Mouse (Mus musculus) heart, embryonic 12.5 days (tissue): ENCODE measurements around the gene Aox3. TPM values are rescaled to one million over a fixed set of nuclear protein-coding genes. Genes with fewer than 3 reads are reported as not detected.
A peak's percentile ranks its signal among the peaks of the same experiment; 100 is the strongest.

Experiments used
- ATAC-seq: fragments of 200-750 bp; cut with Nextera tagmentation; 2 replicates; pipeline ENCODE4 v1.8.0; 2017; ENCODE audit warnings: moderate TSS enrichment, moderate library complexity; ENCODE audit not compliant: insufficient number of reproducible peaks, low FRiP score
- H3K27ac ChIP-seq: fragments of 300-500 bp; sonication (generic); 2 replicates; pipeline ENCODE4 v1.5.1; 2016; ENCODE audit warnings: mild to moderate bottlenecking, moderate library complexity; ENCODE audit not compliant: poor library complexity, severe bottlenecking
- H3K27me3 ChIP-seq: fragments of 300-500 bp; sonication (generic); replicated peaks from 2 replicates; pipeline ENCODE4 v1.6.1; 2016; ENCODE audit warnings: mild to moderate bottlenecking, moderate library complexity
- H3K36me3 ChIP-seq: fragments of 300-500 bp; sonication (generic); 2 replicates; pipeline ENCODE4 v1.6.1; 2016; ENCODE audit warnings: mild to moderate bottlenecking, moderate library complexity
- H3K4me1 ChIP-seq: fragments of 300-500 bp; sonication (generic); replicated peaks from 2 replicates; pipeline ENCODE4 v1.6.1; 2016; ENCODE audit warnings: mild to moderate bottlenecking
- H3K4me2 ChIP-seq: fragments of 300-500 bp; sonication (generic); 2 replicates; pipeline ENCODE4 v1.6.1; 2016; ENCODE audit warnings: mild to moderate bottlenecking, moderate library complexity
- H3K4me3 ChIP-seq: fragments of 300-500 bp; sonication (generic); 2 replicates; pipeline ENCODE4 v1.5.1; 2016; ENCODE audit warnings: mild to moderate bottlenecking
- H3K9ac ChIP-seq: fragments of 300-500 bp; sonication (generic); 2 replicates; pipeline ENCODE4 v1.6.1; 2016; ENCODE audit warnings: mild to moderate bottlenecking, moderate library complexity
- H3K9me3 ChIP-seq: fragments of 300-500 bp; sonication (generic); replicated peaks from 2 replicates; pipeline ENCODE4 v1.6.1; 2016; ENCODE audit warnings: mild to moderate bottlenecking, moderate library complexity
- WGBS: fragments of 180-500 bp; shearing (Covaris S2); methylation state at CpG from one replicate; pipeline ENCODE4 v1.1.7; 2016; 5-methylcytosine and 5-hydroxymethylcytosine counted together
- polyA plus RNA-seq: library from polyadenylated mRNA; unstranded; fragments of >200 nt; fragmentation: Nextera tagmentation; extraction: Ambion mirVana; gene quantifications from 2 replicates; pipeline ENCODE4 v1.2.1, GENCODE M21; 2016

The Aox3 gene
- polyA plus RNA-seq, 1 experiment from 2014 or later, result not detected

DNA sequence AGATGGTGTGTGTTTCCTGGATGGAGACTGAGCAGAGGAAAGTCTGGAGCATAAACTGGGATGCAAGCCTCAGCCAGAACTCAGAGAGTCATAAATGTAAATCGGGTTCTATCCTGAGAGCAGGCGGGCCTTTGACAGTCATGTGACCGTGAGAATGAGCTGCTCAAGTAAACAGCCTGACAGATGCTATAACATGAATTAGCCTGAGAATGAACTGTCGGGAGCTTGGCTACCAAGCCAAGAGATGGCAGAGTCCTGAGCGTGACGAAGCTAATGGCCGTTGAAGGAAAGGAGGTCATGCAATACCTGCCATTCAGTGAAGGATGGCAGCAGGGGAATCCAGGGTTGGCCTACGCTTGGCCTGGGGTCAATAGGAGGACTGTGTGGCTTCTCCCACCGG lies 84.1 kb downstream of the Aox3 start:
- ATAC-seq, result no peak
- Histone ChIP-seq H3K4me2 (no peak overlapping the region), H3K27ac (no peak overlapping the region)

DNA sequence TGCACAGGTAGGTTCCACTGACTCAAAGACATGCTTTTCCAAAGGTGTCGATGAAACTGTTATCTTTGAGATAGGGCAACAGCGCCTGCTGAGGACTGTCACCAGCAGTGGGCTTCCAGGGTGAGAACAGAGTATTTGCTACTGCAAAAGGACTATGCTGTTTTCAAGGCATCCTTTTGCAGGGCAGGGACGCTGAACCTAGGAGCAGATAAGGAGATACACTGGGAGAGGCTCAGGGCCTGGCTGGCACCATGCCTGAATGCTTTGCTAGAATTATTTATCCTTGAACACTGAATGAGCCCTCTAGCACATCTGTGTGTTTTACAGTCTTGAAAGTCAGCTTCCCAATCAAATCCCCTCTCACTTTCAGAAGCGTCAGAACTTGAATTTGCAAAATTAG lies 85.5 kb downstream of the Aox3 start:
- WGBS, result 22% methylated on average over 4 of the region's 4 CpGs
- ATAC-seq, result no peak
- Histone ChIP-seq H3K36me3 (no peaks in the 10 kb centered on the region), H3K27me3 (0 out of 2 replicates have a peak, but pooled peaks cover 3% of the 10 kb centered on the region), H3K9me3 (no peaks in the 10 kb centered on the region), H3K27ac (no peak overlapping the region), H3K4me1 (peaks cover 11% of the 10 kb centered on the region; the same call in 1 of the 2 replicates), H3K4me3 (no peak overlapping the region), H3K4me2 (no peak overlapping the region), H3K9ac (no peak overlapping the region)

More for the DNA sequence above, 84.1 kb downstream of the Aox3 start:
- Histone ChIP-seq H3K4me1 (peaks cover 11% of the 10 kb centered on the region; the same call in 1 of the 2 replicates), H3K9me3 (no peaks in the 10 kb centered on the region), H3K36me3 (no peaks in the 10 kb centered on the region), H3K9ac (no peak overlapping the region), H3K27me3 (0 out of 2 replicates have a peak, but pooled peaks cover 3% of the 10 kb centered on the region), H3K4me3 (no peak overlapping the region)
- 80% methylated on average over 9 of the region's 9 CpGs for WGBS

DNA sequence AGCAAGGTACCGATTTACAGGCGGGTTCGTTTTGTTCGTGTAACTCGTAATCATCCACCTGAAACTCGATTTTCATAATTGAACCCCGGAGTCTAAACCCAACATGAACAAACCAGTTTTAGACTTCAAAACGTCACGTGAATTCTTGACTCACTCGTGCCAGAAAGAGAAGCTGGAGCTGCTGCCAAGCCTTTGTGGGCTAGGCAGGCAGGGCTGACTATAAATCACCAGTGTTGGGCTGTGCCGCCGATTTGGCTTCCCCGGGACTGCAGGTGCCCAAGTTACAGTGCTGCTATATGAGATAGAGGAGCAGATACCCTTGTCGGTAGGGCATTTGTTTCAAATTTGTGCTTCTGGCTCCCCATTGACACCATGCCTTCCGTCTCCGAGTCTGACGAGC lies 97.3 kb downstream of the Aox3 start, which contains the start of gene Aox4:
Gene Aox4 (plus strand): TSS at position 195 of the 400 bp plus-strand sequence.
- no peak for ATAC-seq
- Histone ChIP-seq H3K27me3 (peaks cover 21% of the 10 kb centered on the region), H3K4me2 (no peak within 1 kb of the TSS), H3K9me3 (peaks cover 4% of the 10 kb centered on the region), H3K9ac (no peak within 1 kb of the TSS), H3K27ac (no peak within 1 kb of the TSS), H3K4me3 (no peak within 1 kb of the TSS), H3K36me3 (no peaks in the 10 kb centered on the region), H3K4me1 (peaks cover 12% of the 10 kb centered on the region)
- WGBS, result 82% methylated on average over 17 of the region's 17 CpGs

DNA sequence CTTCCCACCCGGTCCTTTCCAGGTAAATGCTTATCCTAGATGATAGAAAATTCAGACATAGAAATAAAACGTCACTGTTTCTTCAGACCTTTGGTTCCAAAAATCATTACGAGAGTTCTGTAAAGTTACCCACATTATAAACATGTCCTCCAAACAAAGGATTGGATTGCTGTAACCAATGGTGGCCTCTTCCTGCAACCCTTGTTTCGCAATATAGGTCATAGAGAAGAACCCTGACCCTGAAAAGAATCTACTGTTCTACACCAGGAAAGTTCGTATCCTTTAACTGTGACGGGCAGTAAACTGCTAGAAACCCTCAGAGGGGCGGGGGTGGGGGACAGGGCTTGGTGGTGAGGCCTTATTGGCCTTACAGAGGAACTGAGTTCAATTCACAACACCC lies 99.9 kb downstream of the Aox3 start:
- no peak overlapping the region for H3K9ac ChIP-seq
- 84% methylated on average over 7 of the region's 7 CpGs for whole genome bisulfite sequencing
- H3K4me3 ChIP-seq, result no peak overlapping the region
- H3K4me2 ChIP-seq, result no peak overlapping the region
- peaks cover 21% of the 10 kb centered on the region for H3K27me3 ChIP-seq
- H3K4me1 ChIP-seq, result peaks cover 12% of the 10 kb centered on the region
- no peaks in the 10 kb centered on the region for H3K36me3 ChIP-seq
- ATAC-seq, result no peak
- H3K9me3 ChIP-seq, result peaks cover 7% of the 10 kb centered on the region
- H3K27ac ChIP-seq, result no peak overlapping the region

DNA sequence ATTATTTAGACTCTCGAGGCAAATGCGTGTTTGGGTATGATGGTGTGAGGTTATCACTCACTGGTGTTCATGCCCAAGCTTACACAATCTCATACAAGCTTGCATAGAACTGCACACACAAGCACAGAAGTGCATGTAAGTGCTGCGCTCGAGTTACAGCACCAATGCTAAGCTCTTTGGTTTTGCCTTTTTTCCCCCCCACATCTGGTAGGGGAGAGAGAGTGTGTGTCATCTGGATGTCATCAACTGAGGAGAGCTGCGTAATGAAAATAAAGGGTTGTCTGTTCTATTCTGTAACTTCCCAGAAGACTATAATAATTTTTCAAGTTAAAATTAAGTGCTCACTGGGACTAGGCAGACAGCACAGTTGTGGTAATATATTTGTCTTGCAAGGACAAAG lies 100.9 kb downstream of the Aox3 start:
- H3K4me2 ChIP-seq, result no peak overlapping the region
- H3K4me1 ChIP-seq, result peaks cover 12% of the 10 kb centered on the region
- H3K9ac ChIP-seq, result no peak overlapping the region
- H3K36me3 ChIP-seq, result no peaks in the 10 kb centered on the region
- H3K27me3 ChIP-seq, result peaks cover 18% of the 10 kb centered on the region
- WGBS, result 67% methylated on average over 5 of the region's 5 CpGs
- no peak overlapping the region for H3K27ac ChIP-seq
- H3K4me3 ChIP-seq, result no peak overlapping the region
- no peak for ATAC-seq
- H3K9me3 ChIP-seq, result peaks cover 7% of the 10 kb centered on the region

DNA sequence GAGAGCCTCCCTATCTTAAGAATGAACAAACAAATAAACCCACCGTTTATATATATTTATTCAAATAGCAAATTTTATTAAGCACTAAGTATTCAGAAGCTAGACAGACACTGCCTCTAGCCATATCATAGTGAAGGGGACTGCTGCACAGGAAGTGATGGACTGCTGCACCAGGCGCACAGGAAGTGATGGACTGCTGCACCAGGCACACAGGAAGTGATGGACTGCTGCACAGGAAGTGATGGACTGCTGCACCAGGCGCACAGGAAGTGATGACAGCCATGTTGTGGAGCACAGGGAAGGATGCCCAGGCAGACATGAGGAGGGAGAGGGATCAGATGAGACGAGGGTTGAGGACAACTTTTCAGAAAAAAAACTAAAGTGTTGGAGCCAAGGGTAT lies 102.4 kb downstream of the Aox3 start:
- Histone ChIP-seq H3K27ac (no peak overlapping the region), H3K9ac (no peak overlapping the region), H3K36me3 (no peaks in the 10 kb centered on the region), H3K4me2 (no peak overlapping the region), H3K27me3 (peaks cover 15% of the 10 kb centered on the region; the same call in 1 of the 2 replicates), H3K4me3 (no peak overlapping the region), H3K9me3 (peaks cover 7% of the 10 kb centered on the region), H3K4me1 (peaks cover 13% of the 10 kb centered on the region)
- 80% methylated on average over 4 of the region's 4 CpGs for WGBS
- ATAC-seq, result no peak

DNA sequence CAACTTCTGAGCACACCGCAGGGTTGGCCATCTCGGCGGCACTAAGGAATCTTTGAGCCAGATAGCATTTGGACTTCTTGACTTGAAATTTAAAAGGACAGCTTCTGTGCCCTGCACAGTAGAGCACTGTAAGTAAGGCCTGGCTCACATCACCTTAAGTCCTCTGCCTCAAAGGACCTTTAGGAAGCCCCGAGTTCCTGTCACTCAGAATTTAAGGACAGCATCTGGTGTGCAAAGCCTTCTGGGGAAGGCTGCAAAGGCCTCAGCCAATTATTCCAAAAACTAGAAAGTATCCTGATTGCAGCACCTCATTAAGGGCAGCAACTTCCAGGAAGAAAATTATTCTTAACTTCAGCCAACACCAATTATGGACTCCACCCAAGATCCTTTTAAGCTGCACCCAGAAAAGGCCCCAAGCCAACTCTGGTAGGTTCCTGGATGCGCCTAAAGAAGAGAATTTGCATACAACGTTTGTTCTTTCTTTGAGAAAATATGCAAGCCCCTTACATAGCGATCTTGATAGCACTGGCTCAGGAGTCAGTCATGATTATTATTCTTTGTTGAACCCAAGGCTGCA lies 103.1 kb downstream of the Aox3 start:
- Histone ChIP-seq H3K9me3 (peaks cover 7% of the 10 kb centered on the region), H3K36me3 (no peaks in the 10 kb centered on the region), H3K27me3 (0 out of 2 replicates have a peak, but pooled peaks cover 8% of the 10 kb centered on the region), H3K4me1 (peaks cover 19% of the 10 kb centered on the region), H3K4me3 (no peak overlapping the region), H3K4me2 (no peak overlapping the region), H3K9ac (no peak overlapping the region), H3K27ac (no peak overlapping the region)
- 82% methylated on average over 7 of the region's 7 CpGs for WGBS
- no peak for ATAC-seq

DNA sequence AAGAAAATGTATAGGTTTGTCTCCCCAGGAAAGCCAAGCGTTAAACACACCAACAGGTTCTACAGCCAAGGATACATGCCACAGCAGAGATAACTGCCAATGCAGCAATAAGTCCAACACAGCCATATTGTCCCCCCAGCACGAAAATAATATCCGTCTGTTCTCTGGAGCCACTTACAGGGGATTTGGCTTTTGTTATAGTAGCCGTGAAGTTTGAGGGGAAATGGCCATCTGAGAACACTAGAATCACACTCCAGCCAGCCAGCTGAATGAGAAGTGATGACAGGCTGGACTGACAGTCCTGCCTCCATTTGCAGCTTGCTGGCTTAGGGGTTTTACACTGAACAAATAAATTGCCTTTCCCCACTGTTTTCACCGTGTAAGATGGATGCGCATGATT lies 108.1 kb downstream of the Aox3 start:
- Histone ChIP-seq H3K9me3 (no peaks in the 10 kb centered on the region), H3K4me2 (peak overlapping the region; percentile 3; the same call in 1 of the 2 replicates), H3K27ac (no peak overlapping the region), H3K27me3 (0 out of 2 replicates have a peak, but pooled peaks cover 5% of the 10 kb centered on the region), H3K4me1 (peaks cover 11% of the 10 kb centered on the region), H3K9ac (no peak overlapping the region), H3K4me3 (no peak overlapping the region), H3K36me3 (no peaks in the 10 kb centered on the region)
- WGBS, result 36% methylated on average over 6 of the region's 6 CpGs
- ATAC-seq, result no peak

DNA sequence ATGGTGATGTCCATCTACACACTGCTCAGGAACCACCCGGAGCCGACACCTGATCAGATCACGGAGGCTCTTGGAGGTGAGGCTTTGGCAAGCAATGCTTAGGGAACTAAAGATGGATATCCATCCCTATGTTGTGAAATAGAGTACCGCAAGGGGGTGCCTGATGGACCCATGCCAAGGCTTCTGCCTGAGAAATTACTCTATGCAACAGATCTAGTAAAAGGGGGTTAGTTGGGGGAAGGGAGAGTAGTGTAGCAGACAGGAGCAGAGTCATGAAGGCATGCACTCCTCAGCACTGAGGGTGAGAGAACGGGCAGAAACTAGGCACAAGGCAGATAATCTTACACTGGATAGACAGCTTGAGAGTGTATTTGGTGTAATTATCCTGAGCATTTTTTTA lies 108.9 kb downstream of the Aox3 start:
- peaks cover 11% of the 10 kb centered on the region for H3K4me1 ChIP-seq
- no peak overlapping the region for H3K4me2 ChIP-seq
- no peaks in the 10 kb centered on the region for H3K9me3 ChIP-seq
- no peaks in the 10 kb centered on the region for H3K36me3 ChIP-seq
- H3K4me3 ChIP-seq, result no peak overlapping the region
- H3K27ac ChIP-seq, result no peak overlapping the region
- WGBS, result 73% methylated on average over 5 of the region's 5 CpGs
- no peak overlapping the region for H3K9ac ChIP-seq
- 0 out of 2 replicates have a peak, but pooled peaks cover 5% of the 10 kb centered on the region for H3K27me3 ChIP-seq
- no peak for ATAC-seq

DNA sequence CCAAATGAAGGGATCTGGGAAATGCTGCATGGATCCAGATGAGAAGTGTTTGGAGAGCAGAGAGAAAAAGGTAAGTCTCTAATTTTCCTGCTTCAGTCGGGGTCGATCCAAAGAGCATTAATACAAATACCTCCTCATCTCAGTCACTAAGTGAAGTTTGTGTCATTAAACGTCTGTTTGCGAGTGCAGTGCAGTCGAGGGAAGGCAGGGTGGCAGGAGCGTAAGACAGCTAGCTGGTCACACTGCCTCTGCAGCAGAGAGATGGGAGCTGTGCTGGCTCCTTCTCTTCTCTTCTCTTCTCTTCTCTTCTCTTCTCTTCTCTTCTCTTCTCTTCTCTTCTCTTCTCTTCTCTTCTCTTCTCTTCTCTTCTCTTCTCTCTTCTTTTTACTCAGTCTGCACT lies 115.2 kb downstream of the Aox3 start:
- no peak overlapping the region for H3K9ac ChIP-seq
- 62% methylated on average over 6 of the region's 6 CpGs for WGBS
- H3K27me3 ChIP-seq, result 0 out of 2 replicates have a peak, but pooled peaks cover 9% of the 10 kb centered on the region
- no peak for ATAC-seq
- no peaks in the 10 kb centered on the region for H3K9me3 ChIP-seq
- H3K36me3 ChIP-seq, result no peaks in the 10 kb centered on the region
- no peak overlapping the region for H3K27ac ChIP-seq
- H3K4me3 ChIP-seq, result no peak overlapping the region
- H3K4me2 ChIP-seq, result no peak overlapping the region
- peaks cover 12% of the 10 kb centered on the region for H3K4me1 ChIP-seq

DNA sequence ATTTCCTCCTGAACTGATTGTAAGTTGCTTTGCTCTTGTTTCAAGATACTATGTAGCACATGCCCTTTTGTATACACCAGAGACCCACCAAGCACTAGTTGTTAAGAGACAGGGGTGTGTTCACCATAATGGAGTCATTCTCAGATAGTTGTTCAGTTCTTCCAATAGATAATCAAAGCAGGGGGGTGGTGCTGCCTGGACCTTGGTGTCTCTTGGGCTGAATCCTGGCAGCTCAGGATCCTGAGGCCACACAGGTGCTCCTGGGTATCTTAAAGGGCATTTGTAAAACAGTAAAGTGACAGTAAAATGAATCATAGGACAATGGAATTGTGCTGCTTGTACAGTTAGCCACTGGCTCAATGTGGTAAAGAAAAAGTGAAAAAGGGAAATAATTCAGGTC lies 116.0 kb downstream of the Aox3 start:
- no peak for ATAC-seq
- no peak overlapping the region for H3K27ac ChIP-seq

DNA sequence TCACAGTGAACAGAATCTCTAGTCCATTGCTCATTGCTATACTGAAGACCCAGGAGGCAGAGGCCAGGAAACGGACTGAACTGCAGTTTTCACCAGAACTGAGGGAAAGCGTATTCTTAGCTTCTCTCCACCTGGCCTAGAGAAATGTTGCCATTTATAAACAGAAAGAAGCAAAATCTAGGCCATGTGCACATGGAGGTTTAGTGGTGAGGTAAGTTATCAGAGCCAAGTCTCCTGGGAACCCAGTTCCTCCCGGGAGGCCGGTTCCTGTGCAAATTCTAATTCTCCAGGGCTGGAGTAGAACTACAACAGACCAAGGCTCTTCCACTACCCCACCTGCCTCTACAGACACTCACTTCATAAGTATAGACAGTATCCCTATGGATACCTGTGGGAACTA lies 116.8 kb downstream of the Aox3 start:
- Histone ChIP-seq H3K27ac (no peak overlapping the region), H3K4me3 (no peak overlapping the region), H3K9me3 (no peaks in the 10 kb centered on the region)

More for the DNA sequence above, 116.0 kb downstream of the Aox3 start:
- Histone ChIP-seq H3K9me3 (no peaks in the 10 kb centered on the region), H3K4me2 (no peak overlapping the region), H3K4me3 (no peak overlapping the region), H3K36me3 (no peaks in the 10 kb centered on the region), H3K9ac (no peak overlapping the region), H3K27me3 (0 out of 2 replicates have a peak, but pooled peaks cover 9% of the 10 kb centered on the region), H3K4me1 (peaks cover 12% of the 10 kb centered on the region)

More for the DNA sequence above, 116.8 kb downstream of the Aox3 start:
- Histone ChIP-seq H3K36me3 (no peaks in the 10 kb centered on the region), H3K4me1 (peaks cover 12% of the 10 kb centered on the region), H3K4me2 (no peak overlapping the region), H3K27me3 (0 out of 2 replicates have a peak, but pooled peaks cover 6% of the 10 kb centered on the region), H3K9ac (0 out of 2 replicates have a peak overlapping the region, but pooled peaks have one; percentile 34)
- WGBS, result 74% methylated on average over 4 of the region's 4 CpGs
- ATAC-seq, result no peak
